Mouse (Mus musculus) forebrain, embryonic 14.5 days (tissue): Measurements from ENCODE around the gene Slc16a1. TPM values are rescaled to one million over a fixed set of nuclear protein-coding genes. Genes with fewer than 3 reads are reported as not detected.
A peak's percentile ranks its signal among the peaks of the same experiment; 100 is the strongest.

Experiments used
- ATAC-seq: fragments of 200-750 bp; cut with Nextera tagmentation; 2 replicates; pipeline ENCODE4 v1.8.0; 2017; ENCODE audit warnings: mild to moderate bottlenecking, moderate library complexity
- DNase-seq: peaks from one replicate; pipeline ENCODE4 v3.0.0-alpha.2; 2015; ENCODE audit warnings: low spot score
- H3K27ac ChIP-seq: fragments of 300-500 bp; sonication (generic); 2 replicates; pipeline ENCODE4 v1.5.1; 2014; ENCODE audit warnings: low read depth, mild to moderate bottlenecking, control low read depth, low read length, moderate library complexity
- H3K27me3 ChIP-seq: fragments of 300-500 bp; sonication (generic); replicated peaks from 2 replicates; pipeline ENCODE4 v1.6.1; 2014; ENCODE audit warnings: low read length, control low read depth, mixed read lengths; ENCODE audit not compliant: control insufficient read depth, insufficient read depth
- H3K36me3 ChIP-seq: fragments of 300-500 bp; sonication (generic); 2 replicates; pipeline ENCODE4 v1.6.1; 2014; ENCODE audit warnings: low read length, control low read depth; ENCODE audit not compliant: control insufficient read depth, insufficient read depth
- H3K4me1 ChIP-seq: fragments of 300-500 bp; sonication (generic); 2 replicates; pipeline ENCODE4 v1.6.1; 2014; ENCODE audit warnings: antibody characterized with exemption, low read length, control low read depth; ENCODE audit not compliant: control insufficient read depth, insufficient read depth
- H3K4me2 ChIP-seq: fragments of 300-500 bp; sonication (generic); 2 replicates; pipeline ENCODE4 v1.6.1; 2014; ENCODE audit warnings: mild to moderate bottlenecking, control low read depth, low read length
- H3K4me3 ChIP-seq: fragments of 300-500 bp; sonication (generic); 2 replicates; pipeline ENCODE4 v1.5.1; 2014; ENCODE audit warnings: low read depth, low read length, control low read depth
- H3K9ac ChIP-seq: fragments of 300-500 bp; sonication (generic); 2 replicates; pipeline ENCODE4 v1.6.1; 2014; ENCODE audit warnings: mild to moderate bottlenecking, low read length, control low read depth, moderate library complexity
- H3K9me3 ChIP-seq: fragments of 300-500 bp; sonication (generic); replicated peaks from 2 replicates; pipeline ENCODE4 v1.6.1; 2016; ENCODE audit warnings: low read length, control low read depth, mixed read lengths; ENCODE audit not compliant: control insufficient read depth
- WGBS: fragments of 180-500 bp; shearing (Covaris S2); extraction: QIAGEN DNeasy Blood & Tissue Kit; methylation state at CpG from one replicate; pipeline ENCODE4 v1.1.7; 2014; 5-methylcytosine and 5-hydroxymethylcytosine counted together
- polyA plus RNA-seq: library from polyadenylated mRNA; unstranded; fragments of >200 nt; fragmentation: Nextera tagmentation; extraction: Ambion mirVana; gene quantifications from 2 replicates; pipeline ENCODE4 v1.2.1, GENCODE M21; 2014

The Slc16a1 gene
- polyA plus RNA-seq, 1 experiment from 2014 or later: 18.1 TPM

- ATAC-seq: peak; percentile 78
- peak; percentile 73 for DNase-seq
- WGBS: 5% methylated on average over 23 of the region's 23 CpGs
- peak overlapping the region; percentile 58 for H3K9ac ChIP-seq
- peaks cover 3% of the 10 kb centered on the region; the same call in 1 of the 2 replicates for H3K4me1 ChIP-seq
- peak overlapping the region; percentile 31 for H3K4me3 ChIP-seq
- no peaks in the 10 kb centered on the region for H3K9me3 ChIP-seq
- H3K27me3 ChIP-seq: no peaks in the 10 kb centered on the region
- peak overlapping the region; percentile 69 for H3K4me2 ChIP-seq
- H3K27ac ChIP-seq: no peak overlapping the region
- H3K36me3 ChIP-seq: no peaks in the 10 kb centered on the region
Observed at GRCm38 (mm10) chr3:104675258-104675851, 36.9 kb downstream of the Slc16a1 start.

GRCm38 (mm10) chr3:104677781-104678180 lies 39.3 kb downstream of the Slc16a1 start:
- ATAC-seq: no peak
- no peak overlapping the region for H3K27ac ChIP-seq
- H3K4me1 ChIP-seq: 0 out of 2 replicates have a peak, but pooled peaks cover 3% of the 10 kb centered on the region
- H3K4me3 ChIP-seq: no peak overlapping the region
- no peaks in the 10 kb centered on the region for H3K9me3 ChIP-seq
- H3K36me3 ChIP-seq: no peaks in the 10 kb centered on the region
- no peaks in the 10 kb centered on the region for H3K27me3 ChIP-seq
- 87% methylated on average over 2 of the region's 2 CpGs for WGBS
- H3K9ac ChIP-seq: no peak overlapping the region
- no peak overlapping the region for H3K4me2 ChIP-seq
- no peak for DNase-seq

GRCm38 (mm10) chr3:104678826-104679225 lies 40.4 kb downstream of the Slc16a1 start:
- H3K27ac ChIP-seq: no peak overlapping the region
- 0 out of 2 replicates have a peak, but pooled peaks cover 3% of the 10 kb centered on the region for H3K4me1 ChIP-seq
- H3K9me3 ChIP-seq: no peaks in the 10 kb centered on the region
- WGBS: 56% methylated on average over 8 of the region's 8 CpGs
- no peak overlapping the region for H3K4me3 ChIP-seq
- no peaks in the 10 kb centered on the region for H3K27me3 ChIP-seq
- no peak overlapping the region for H3K9ac ChIP-seq
- H3K36me3 ChIP-seq: no peaks in the 10 kb centered on the region
- DNase-seq (peak; percentile 30), ATAC-seq (no peak)
- no peak overlapping the region for H3K4me2 ChIP-seq

DNA sequence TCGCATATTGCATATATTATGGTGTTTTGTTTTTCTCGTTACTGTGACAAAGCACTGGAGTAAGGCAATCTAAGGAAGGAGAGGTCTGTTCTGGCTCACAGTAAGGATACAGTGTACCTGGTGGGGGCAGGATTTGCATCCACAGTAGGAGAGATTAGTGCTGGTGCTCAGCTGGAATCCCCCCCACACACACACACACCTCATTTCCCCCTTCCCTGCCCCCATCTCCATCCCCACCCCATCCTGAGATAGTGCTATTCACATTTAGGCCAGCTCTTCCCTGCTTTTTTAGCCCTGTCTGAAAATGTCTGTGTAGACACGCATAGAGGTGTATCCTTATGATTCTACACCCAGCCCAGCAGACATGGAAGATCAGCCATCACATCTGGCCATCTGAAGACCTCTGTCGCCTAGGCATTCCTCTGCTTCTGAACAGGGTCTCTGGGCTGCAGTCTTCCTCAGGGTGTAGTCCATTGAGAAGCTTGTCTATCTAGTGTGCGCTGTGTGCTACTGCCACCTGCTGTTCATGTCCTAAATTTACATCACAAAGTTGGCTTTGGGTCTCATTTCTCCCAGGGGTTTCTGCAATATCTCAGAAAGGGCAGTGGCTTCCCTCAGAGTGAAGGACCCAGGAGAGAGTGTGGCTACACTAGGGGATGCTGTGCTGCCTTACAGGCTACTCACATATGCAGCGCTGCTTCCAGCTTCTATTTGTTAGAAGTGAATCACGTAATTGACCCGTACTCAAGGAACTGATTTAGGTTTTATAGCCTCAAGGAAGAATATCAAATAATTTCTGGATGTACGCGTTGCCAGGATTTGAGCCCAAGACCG lies 44.4 kb downstream of the Slc16a1 start:
- no peaks in the 10 kb centered on the region for H3K4me1 ChIP-seq
- no peak overlapping the region for H3K9ac ChIP-seq
- H3K27me3 ChIP-seq: no peaks in the 10 kb centered on the region
- H3K36me3 ChIP-seq: no peaks in the 10 kb centered on the region
- H3K9me3 ChIP-seq: no peaks in the 10 kb centered on the region
- no peak overlapping the region for H3K4me2 ChIP-seq
- WGBS: 59% methylated on average over 11 of the region's 11 CpGs
- ATAC-seq (peak; percentile 74), DNase-seq (peak; percentile 86)
- no peak overlapping the region for H3K4me3 ChIP-seq
- no peak overlapping the region for H3K27ac ChIP-seq

GRCm38 (mm10) chr3:104700751-104701335 lies 62.4 kb downstream of the Slc16a1 start:
- Histone ChIP-seq H3K4me2 (no peak overlapping the region), H3K9me3 (no peaks in the 10 kb centered on the region), H3K36me3 (no peaks in the 10 kb centered on the region), H3K9ac (no peak overlapping the region), H3K4me1 (no peaks in the 10 kb centered on the region), H3K27ac (no peak overlapping the region), H3K27me3 (no peaks in the 10 kb centered on the region), H3K4me3 (no peak overlapping the region)
- DNase-seq (peak; percentile 81), ATAC-seq (peak; percentile 82)
- WGBS: 5% methylated on average over 23 of the region's 23 CpGs

- WGBS: 86% methylated on average over 1 of the region's 1 CpGs
- ATAC-seq (no peak), DNase-seq (no peak)
- no peak overlapping the region for H3K4me2 ChIP-seq
- H3K4me3 ChIP-seq: no peak overlapping the region
- H3K9me3 ChIP-seq: no peaks in the 10 kb centered on the region
- no peaks in the 10 kb centered on the region for H3K36me3 ChIP-seq
- H3K9ac ChIP-seq: no peak overlapping the region
- no peak overlapping the region for H3K27ac ChIP-seq
- H3K4me1 ChIP-seq: no peaks in the 10 kb centered on the region
- no peaks in the 10 kb centered on the region for H3K27me3 ChIP-seq
Observed at GRCm38 (mm10) chr3:104701761-104702160, 63.3 kb downstream of the Slc16a1 start.

DNA sequence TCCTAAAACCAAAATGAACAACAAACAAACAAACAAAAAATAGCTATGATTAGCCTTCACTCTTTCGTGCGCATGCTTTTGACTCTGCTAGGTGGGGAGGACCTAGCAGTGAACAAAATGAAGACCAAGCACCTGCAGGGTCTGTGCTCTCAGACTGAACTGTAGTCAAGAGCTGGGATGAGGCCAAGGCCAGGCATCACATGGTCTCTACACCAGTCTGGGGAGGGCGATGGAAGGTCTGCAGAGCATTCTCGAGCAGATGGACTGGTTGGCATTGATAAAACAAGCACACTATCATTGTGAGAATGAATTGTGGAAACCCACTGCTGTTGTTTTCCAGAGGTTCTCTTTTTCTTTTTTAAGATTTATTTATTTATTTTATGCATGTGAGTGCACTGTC lies 65.5 kb downstream of the Slc16a1 start:
- Histone ChIP-seq H3K27me3 (no peaks in the 10 kb centered on the region), H3K4me3 (no peak overlapping the region), H3K9me3 (no peaks in the 10 kb centered on the region), H3K36me3 (no peaks in the 10 kb centered on the region), H3K4me1 (no peaks in the 10 kb centered on the region), H3K9ac (no peak overlapping the region), H3K4me2 (no peak overlapping the region), H3K27ac (no peak overlapping the region)
- ATAC-seq (no peak), DNase-seq (no peak)
- 91% methylated on average over 4 of the region's 4 CpGs for WGBS

DNA sequence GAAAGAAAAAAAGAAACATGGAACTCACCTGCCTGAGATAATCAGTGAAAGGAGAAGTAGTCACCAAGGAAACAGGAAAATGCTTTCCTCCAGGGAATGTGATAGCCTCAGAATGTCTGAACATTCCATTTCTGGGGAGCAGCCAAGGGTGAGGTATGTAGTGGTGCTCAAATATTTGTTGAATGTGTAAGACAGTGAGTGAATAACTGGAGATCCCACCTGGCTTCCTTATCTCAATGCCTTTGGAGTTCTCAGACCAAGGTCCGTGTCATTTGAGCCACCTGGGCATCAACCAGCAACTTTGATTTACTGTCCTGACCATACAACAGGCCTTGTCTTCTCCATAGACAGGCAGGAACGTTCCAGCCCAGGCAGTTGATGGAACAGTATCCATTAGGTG lies 68.0 kb downstream of the Slc16a1 start:
- ATAC-seq: no peak
- H3K27ac ChIP-seq: no peak overlapping the region
- H3K36me3 ChIP-seq: no peaks in the 10 kb centered on the region
- no peaks in the 10 kb centered on the region for H3K4me1 ChIP-seq
- no peak for DNase-seq
- no peak overlapping the region for H3K4me3 ChIP-seq
- no peak overlapping the region for H3K9ac ChIP-seq
- H3K27me3 ChIP-seq: 0 out of 2 replicates have a peak, but pooled peaks cover 2% of the 10 kb centered on the region
- no peak overlapping the region for H3K4me2 ChIP-seq
- WGBS: 81% methylated on average over 2 of the region's 2 CpGs
- H3K9me3 ChIP-seq: no peaks in the 10 kb centered on the region
